Mouse (Mus musculus) large intestine, adult 2 months (tissue): Measurements from ENCODE around the gene Cdkal1. TPM values are rescaled to one million over a fixed set of nuclear protein-coding genes. Genes with fewer than 3 reads are reported as not detected.
A peak's percentile ranks its signal among the peaks of the same experiment; 100 is the strongest.

Source experiments
- DNase-seq: peaks from one replicate; pipeline ENCODE4 v3.0.0-alpha.2; 2012; ENCODE audit warnings: low read depth, low spot score
- WGBS: fragments of 180-500 bp; shearing (Covaris S2); methylation state at CpG from one replicate; pipeline ENCODE4 v1.1.7; 2018; 5-methylcytosine and 5-hydroxymethylcytosine counted together
- polyA plus RNA-seq: library from polyadenylated mRNA; depleted of rRNA; stranded (reverse); fragments of >200 nt; gene quantifications from 2 replicates; pipeline ENCODE4 v1.2.3, GENCODE M21; 2012

Cdkal1 gene
- polyA plus RNA-seq, 1 experiment = 1.5 TPM

GRCm38 (mm10) chr13:29264015-29264711 lies 591.3 kb downstream of the Cdkal1 start:
- DNase-seq = no peak
- WGBS = 64% methylated on average over 11 of the region's 11 CpGs

- WGBS = 94% methylated on average over 4 of the region's 4 CpGs
- DNase-seq = no peak
These were observed 593.3 kb downstream of the Cdkal1 start for GRCm38 (mm10) chr13:29262164-29262563.

- no peak for DNase-seq
- 81% methylated on average over 4 of the region's 4 CpGs for WGBS
These were observed 606.9 kb downstream of the Cdkal1 start for GRCm38 (mm10) chr13:29248535-29248934.

GRCm38 (mm10) chr13:29247800-29248199 lies 607.7 kb downstream of the Cdkal1 start:
- 45% methylated on average over 3 of the region's 3 CpGs for WGBS
- DNase-seq = no peak

GRCm38 (mm10) chr13:29235065-29235464 lies 620.4 kb downstream of the Cdkal1 start:
- DNase-seq = no peak
- WGBS = 66% methylated on average over 4 of the region's 4 CpGs

GRCm38 (mm10) chr13:29234442-29234841 lies 621.0 kb downstream of the Cdkal1 start:
- DNase-seq = no peak
- 86% methylated on average over 4 of the region's 4 CpGs for WGBS

- 93% methylated on average over 11 of the region's 11 CpGs for WGBS
- no peak for DNase-seq
These were observed 621.5 kb downstream of the Cdkal1 start for GRCm38 (mm10) chr13:29233970-29234369.

GRCm38 (mm10) chr13:29232681-29233080 lies 622.8 kb downstream of the Cdkal1 start:
- DNase-seq = no peak
- WGBS = 46% methylated on average over 4 of the region's 4 CpGs

- DNase-seq = no peak
- 76% methylated on average over 5 of the region's 5 CpGs for WGBS
These were observed 630.7 kb downstream of the Cdkal1 start for GRCm38 (mm10) chr13:29224815-29225214.

GRCm38 (mm10) chr13:29222261-29222838 lies 633.1 kb downstream of the Cdkal1 start:
- 66% methylated on average over 10 of the region's 10 CpGs for WGBS

GRCm38 (mm10) chr13:29221646-29222045 lies 633.8 kb downstream of the Cdkal1 start:
- DNase-seq = no peak
- WGBS = 84% methylated on average over 5 of the region's 5 CpGs

More at GRCm38 (mm10) chr13:29222261-29222838, 633.1 kb downstream of the Cdkal1 start:
- no peak for DNase-seq

- DNase-seq = no peak
These were observed 636.8 kb downstream of the Cdkal1 start for GRCm38 (mm10) chr13:29218594-29219230.

GRCm38 (mm10) chr13:29210159-29211021 lies 645.1 kb downstream of the Cdkal1 start:
- WGBS = 12% methylated on average over 27 of the region's 27 CpGs
- peak; percentile 36 for DNase-seq

GRCm38 (mm10) chr13:29208749-29209148 lies 646.7 kb downstream of the Cdkal1 start:
- 72% methylated on average over 6 of the region's 6 CpGs for WGBS
- no peak for DNase-seq

- WGBS = 82% methylated on average over 5 of the region's 5 CpGs
- DNase-seq = no peak
These were observed 651.6 kb downstream of the Cdkal1 start for GRCm38 (mm10) chr13:29203856-29204255.

- WGBS = 86% methylated on average over 5 of the region's 5 CpGs
These were observed 652.0 kb downstream of the Cdkal1 start for GRCm38 (mm10) chr13:29203426-29203825.

GRCm38 (mm10) chr13:29202562-29202961 lies 652.9 kb downstream of the Cdkal1 start:
- WGBS = 4% methylated on average over 2 of the region's 2 CpGs
- DNase-seq = peak; percentile 24

More at GRCm38 (mm10) chr13:29203426-29203825, 652.0 kb downstream of the Cdkal1 start:
- DNase-seq = no peak

GRCm38 (mm10) chr13:29199679-29200078 lies 655.8 kb downstream of the Cdkal1 start:
- 41% methylated on average over 6 of the region's 6 CpGs for WGBS
- no peak for DNase-seq

- DNase-seq = no peak
- WGBS = 58% methylated on average over 9 of the region's 9 CpGs
These were observed 658.5 kb downstream of the Cdkal1 start for GRCm38 (mm10) chr13:29196798-29197498.
